Mouse (Mus musculus) CH12.LX (cell line): ENCODE measurements around the gene Snrpd3.

Experiments
- BHLHE40 ChIP-seq: IDR thresholded peaks from 2 replicates; pipeline ENCODE4 v1.6.1; 2011; ENCODE audit warnings: mild to moderate bottlenecking, low read depth, low read length, improper control_type of control experiment
- CHD1 ChIP-seq: IDR thresholded peaks from 2 replicates; pipeline ENCODE4 v1.6.1; 2012; ENCODE audit warnings: low read depth, low read length, improper control_type of control experiment, inconsistent platforms
- CTCF ChIP-seq, 2 experiments: IDR thresholded peaks in 1 of 2; conservative IDR thresholded peaks in 1 of 2; 2 replicates each; pipeline ENCODE4 v1.5.1; 2011 to 2012; ENCODE audit warnings: low read depth in 2 of 2, low read length in 2 of 2, improper control_type of control experiment in 1 of 2, inconsistent platforms in 1 of 2, mild to moderate bottlenecking in 1 of 2, moderate library complexity in 1 of 2
- E2F4 ChIP-seq: IDR thresholded peaks from 2 replicates; pipeline ENCODE4 v1.6.1; 2011; ENCODE audit warnings: low read depth, low read length, improper control_type of control experiment; ENCODE audit not compliant: insufficient replicate concordance
- EP300 ChIP-seq: IDR thresholded peaks from 2 replicates; pipeline ENCODE4 v1.6.1; 2011; ENCODE audit warnings: low read length, improper control_type of control experiment
- ETS1 ChIP-seq: conservative IDR thresholded peaks from 2 replicates; pipeline ENCODE4 v1.6.1; 2012; ENCODE audit warnings: low read depth, mild to moderate bottlenecking, inconsistent platforms, low read length, improper control_type of control experiment, moderate library complexity
- POLR2A ChIP-seq: IDR thresholded peaks from 2 replicates; pipeline ENCODE4 v1.6.1; 2011; ENCODE audit warnings: low read depth, mild to moderate bottlenecking, improper control_type of control experiment, low read length
- TBP ChIP-seq: conservative IDR thresholded peaks from 2 replicates; pipeline ENCODE4 v1.6.1; 2011; ENCODE audit warnings: low read depth, low read length, improper control_type of control experiment

GRCm38 (mm10) chr10:75558515-75558914 is 41.2 kb downstream of the Snrpd3 start:
- no peak for TF ChIP-seq CHD1
- no peak for TF ChIP-seq CTCF (conservative IDR thresholded peaks at IDR 0.05 in 1 of 2, IDR thresholded peaks at IDR 0.05 in 1 of 2; ENCODE audit: low read depth in 2 of 2, low read length in 2 of 2)
- no peak for TF ChIP-seq EP300
- TF ChIP-seq ETS1 = no peak
- no peak for TF ChIP-seq BHLHE40
- TF ChIP-seq TBP = no peak
- no peak for TF ChIP-seq E2F4
- no peak for TF ChIP-seq POLR2A
